Mouse (Mus musculus): ENCODE data around the gene Pmvk. TPM values are rescaled to one million over a fixed set of nuclear protein-coding genes. Genes with fewer than 3 reads are reported as not detected.

Gene Pmvk
- polyA plus RNA-seq (2015; fragmentation: Nextera tagmentation; extraction: Ambion mirVana), result 27.7 and 28.4 TPM in 2 replicates

DNA sequence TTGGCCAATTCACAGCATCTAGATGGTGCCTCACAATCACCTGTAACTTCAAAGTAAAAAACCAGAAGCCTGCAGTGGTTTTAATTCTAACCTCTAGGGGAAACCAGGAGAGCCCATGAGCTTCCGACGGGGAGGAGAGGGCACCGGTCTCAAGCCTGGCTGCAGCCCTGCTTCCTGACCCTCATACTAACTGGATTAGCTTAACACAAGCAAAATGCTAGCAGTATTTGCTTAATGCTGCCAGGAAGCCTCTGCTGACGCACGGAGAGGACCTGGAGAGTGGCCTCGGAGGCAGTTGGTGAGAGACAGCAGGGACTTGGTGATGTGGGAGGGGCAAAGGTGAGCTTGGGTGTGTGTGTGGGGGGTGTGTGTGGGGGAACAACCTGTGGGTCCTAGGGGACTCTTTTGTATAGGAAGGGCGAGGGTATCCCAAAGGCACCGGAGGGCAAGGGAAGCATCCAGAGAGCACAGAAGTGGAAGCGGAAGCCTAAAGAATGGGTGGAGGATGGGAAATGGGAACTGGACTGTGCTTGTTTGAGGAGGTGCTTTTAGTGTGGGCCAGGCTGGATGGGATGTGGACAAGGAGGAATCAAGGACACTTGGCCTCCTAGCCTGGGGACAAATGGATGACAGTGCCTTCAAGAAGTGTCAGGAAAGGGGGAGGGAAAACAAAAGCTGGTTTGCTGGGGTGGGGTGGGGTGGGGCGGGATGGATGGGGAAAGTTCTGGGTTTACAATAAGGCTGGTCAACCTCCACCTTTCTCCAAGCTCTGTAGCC, at the start of gene Pmvk:
Pmvk (plus strand) TSS at position 141 of the 777 bp plus-strand sequence.
- Histone ChIP-seq H3K27me3 (replicated peaks; ENCODE audit: control insufficient read depth, insufficient read depth, low read length) (no peaks in the 10 kb centered on the region), H3K36me3 (ENCODE audit: control insufficient read depth, insufficient read depth) (no peaks in the 10 kb centered on the region), H3K9me3 (ENCODE audit: control insufficient read depth) (no peaks in the 10 kb centered on the region), H3K4me2 (replicated peaks; ENCODE audit: low read depth) (0 out of 2 replicates have a peak within 1 kb of the TSS, but pooled peaks have one; percentile 17), H3K27ac (ENCODE audit: low read depth, low read length) (no peak within 1 kb of the TSS; the same call in 1 of the 2 replicates), H3K4me3 (ENCODE audit: low read depth, low read length) (no peak within 1 kb of the TSS), H3K9ac (ENCODE audit: low read depth, low read length) (no peak within 1 kb of the TSS), H3K4me1 (replicated peaks; ENCODE audit: control insufficient read depth, insufficient read depth, low read length) (no peaks in the 10 kb centered on the region)
- TF ChIP-seq CTCF (IDR thresholded peaks at IDR 0.05; ENCODE audit: low read depth), result no peak
- no peak for ATAC-seq
- 53% methylated on average over 10 of the region's 10 CpGs for WGBS

DNA sequence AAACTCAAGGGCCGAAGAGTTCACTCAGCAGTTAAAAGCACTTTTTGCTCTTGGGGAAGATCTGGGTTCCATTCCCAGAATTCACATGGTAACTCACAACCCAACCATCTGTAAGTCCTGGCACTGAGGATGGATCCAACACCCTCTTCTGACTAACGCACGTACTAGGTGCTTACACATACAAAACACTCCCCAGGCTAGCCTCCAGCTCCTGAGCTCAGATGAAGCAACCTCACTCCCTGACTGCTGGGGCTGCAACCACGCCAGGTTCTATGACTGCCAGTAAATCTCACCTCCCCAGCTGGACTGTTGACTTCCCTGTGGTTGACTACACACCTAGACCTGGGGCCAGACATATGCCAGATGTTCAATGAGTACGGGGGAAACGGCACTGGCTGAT, 47.5 kb upstream of the Pmvk start:
- no peak for TF ChIP-seq CTCF (IDR thresholded peaks at IDR 0.05; ENCODE audit: low read depth)
- H3K4me2 ChIP-seq (replicated peaks; ENCODE audit: low read depth), result no peak overlapping the region
- no peak overlapping the region for H3K4me3 ChIP-seq (ENCODE audit: low read depth, low read length)
- H3K27me3 ChIP-seq (replicated peaks; ENCODE audit: control insufficient read depth, insufficient read depth, low read length), result no peaks in the 10 kb centered on the region
- no peak overlapping the region for H3K9ac ChIP-seq (ENCODE audit: low read depth, low read length)
- H3K36me3 ChIP-seq (ENCODE audit: control insufficient read depth, insufficient read depth), result peaks cover 48% of the 10 kb centered on the region
- 82% methylated on average over 6 of the region's 6 CpGs for WGBS
- no peaks in the 10 kb centered on the region for H3K9me3 ChIP-seq (ENCODE audit: control insufficient read depth)
- ATAC-seq, result no peak
- no peak overlapping the region for H3K27ac ChIP-seq (ENCODE audit: low read depth, low read length)
- H3K4me1 ChIP-seq (replicated peaks; ENCODE audit: control insufficient read depth, insufficient read depth, low read length), result no peaks in the 10 kb centered on the region; the same call in 1 of the 2 replicates

DNA sequence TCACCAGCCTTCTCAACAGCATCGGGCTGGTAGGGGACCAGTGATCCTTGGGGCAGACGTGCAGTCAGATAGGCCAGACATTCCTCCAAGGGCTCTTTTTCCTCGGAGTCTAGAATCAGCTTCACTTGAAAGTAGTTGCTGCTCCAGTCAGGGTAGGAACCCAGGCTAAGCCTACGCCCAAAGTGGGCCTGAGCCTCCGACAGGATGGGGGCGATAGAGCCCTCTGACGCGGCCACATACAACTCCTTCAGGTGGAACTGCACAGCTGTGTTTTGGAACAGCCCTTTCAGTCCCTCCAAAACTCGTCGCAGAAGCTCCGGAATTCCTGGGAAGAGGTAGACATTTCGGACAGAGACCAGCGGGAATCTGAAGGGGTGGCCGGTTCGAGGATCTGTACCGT, 45.9 kb upstream of the Pmvk start:
- H3K27me3 ChIP-seq (replicated peaks; ENCODE audit: control insufficient read depth, insufficient read depth, low read length), result no peaks in the 10 kb centered on the region
- H3K4me3 ChIP-seq (ENCODE audit: low read depth, low read length), result no peak overlapping the region
- no peak for TF ChIP-seq CTCF (IDR thresholded peaks at IDR 0.05; ENCODE audit: low read depth)
- H3K36me3 ChIP-seq (ENCODE audit: control insufficient read depth, insufficient read depth), result peaks cover 35% of the 10 kb centered on the region
- ATAC-seq, result no peak
- no peaks in the 10 kb centered on the region; the same call in 1 of the 2 replicates for H3K4me1 ChIP-seq (replicated peaks; ENCODE audit: control insufficient read depth, insufficient read depth, low read length)
- H3K9me3 ChIP-seq (ENCODE audit: control insufficient read depth), result no peaks in the 10 kb centered on the region
- no peak overlapping the region for H3K27ac ChIP-seq (ENCODE audit: low read depth, low read length)
- H3K9ac ChIP-seq (ENCODE audit: low read depth, low read length), result no peak overlapping the region
- H3K4me2 ChIP-seq (replicated peaks; ENCODE audit: low read depth), result no peak overlapping the region
- 70% methylated on average over 16 of the region's 16 CpGs for WGBS

DNA sequence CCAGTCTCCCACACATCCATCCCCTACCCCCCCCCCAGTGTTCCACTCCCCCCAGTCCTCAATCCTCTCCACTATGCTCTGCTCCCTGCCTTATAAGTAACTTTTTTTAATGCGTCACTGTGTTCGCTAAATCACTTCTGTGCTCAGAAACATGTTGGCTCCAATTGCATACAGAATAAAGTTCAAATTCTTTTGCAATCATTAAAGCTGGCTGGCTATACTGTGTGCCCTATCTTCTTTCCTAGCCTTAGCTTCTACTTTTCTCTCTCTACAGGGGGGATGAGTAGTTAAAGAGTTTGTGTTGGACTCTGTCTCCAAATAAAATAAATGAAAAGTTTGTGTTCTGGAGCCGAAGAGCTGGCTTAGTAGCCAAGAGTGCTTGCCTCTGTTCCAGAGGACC, 44.6 kb upstream of the Pmvk start:
- no peak for ATAC-seq
- no peak for TF ChIP-seq CTCF (IDR thresholded peaks at IDR 0.05; ENCODE audit: low read depth)
- no peak overlapping the region for H3K9ac ChIP-seq (ENCODE audit: low read depth, low read length)
- peaks cover 32% of the 10 kb centered on the region for H3K36me3 ChIP-seq (ENCODE audit: control insufficient read depth, insufficient read depth)
- H3K4me3 ChIP-seq (ENCODE audit: low read depth, low read length), result no peak overlapping the region
- no peaks in the 10 kb centered on the region; the same call in 1 of the 2 replicates for H3K4me1 ChIP-seq (replicated peaks; ENCODE audit: control insufficient read depth, insufficient read depth, low read length)
- H3K9me3 ChIP-seq (ENCODE audit: control insufficient read depth), result no peaks in the 10 kb centered on the region
- 83% methylated on average over 3 of the region's 3 CpGs for WGBS
- H3K4me2 ChIP-seq (replicated peaks; ENCODE audit: low read depth), result no peak overlapping the region
- no peak overlapping the region for H3K27ac ChIP-seq (ENCODE audit: low read depth, low read length)
- no peaks in the 10 kb centered on the region for H3K27me3 ChIP-seq (replicated peaks; ENCODE audit: control insufficient read depth, insufficient read depth, low read length)

DNA sequence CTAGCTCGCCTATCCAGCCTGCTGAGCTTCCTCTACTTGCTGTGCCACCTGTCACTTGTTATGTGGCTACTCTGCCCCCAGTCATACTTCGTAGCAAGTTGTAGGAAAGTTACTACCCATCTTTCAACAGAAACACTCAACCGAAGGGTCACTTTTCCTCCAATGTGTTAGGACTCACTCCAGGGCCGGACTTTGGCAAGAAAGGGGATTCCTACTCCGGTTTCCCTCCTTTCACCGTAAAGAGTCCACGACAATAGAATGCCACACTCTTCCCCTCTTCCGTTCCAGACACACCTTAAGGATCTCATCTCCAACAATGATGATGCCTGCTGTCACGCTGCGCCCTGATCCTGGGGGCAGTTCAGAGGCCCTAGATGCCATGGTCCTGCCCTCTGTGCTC, 43.5 kb upstream of the Pmvk start:
- peak overlapping the region; percentile 77 for H3K4me2 ChIP-seq (replicated peaks; ENCODE audit: low read depth)
- no peaks in the 10 kb centered on the region for H3K27me3 ChIP-seq (replicated peaks; ENCODE audit: control insufficient read depth, insufficient read depth, low read length)
- H3K4me3 ChIP-seq (ENCODE audit: low read depth, low read length), result peak overlapping the region; percentile 64
- peak overlapping the region; percentile 62 for H3K9ac ChIP-seq (ENCODE audit: low read depth, low read length)
- no peak for ATAC-seq
- WGBS, result 64% methylated on average over 10 of the region's 10 CpGs
- H3K9me3 ChIP-seq (ENCODE audit: control insufficient read depth), result no peaks in the 10 kb centered on the region
- no peaks in the 10 kb centered on the region; the same call in 1 of the 2 replicates for H3K4me1 ChIP-seq (replicated peaks; ENCODE audit: control insufficient read depth, insufficient read depth, low read length)
- H3K36me3 ChIP-seq (ENCODE audit: control insufficient read depth, insufficient read depth), result peaks cover 34% of the 10 kb centered on the region
- H3K27ac ChIP-seq (ENCODE audit: low read depth, low read length), result peak overlapping the region; percentile 42
- TF ChIP-seq CTCF (IDR thresholded peaks at IDR 0.05; ENCODE audit: low read depth), result no peak

DNA sequence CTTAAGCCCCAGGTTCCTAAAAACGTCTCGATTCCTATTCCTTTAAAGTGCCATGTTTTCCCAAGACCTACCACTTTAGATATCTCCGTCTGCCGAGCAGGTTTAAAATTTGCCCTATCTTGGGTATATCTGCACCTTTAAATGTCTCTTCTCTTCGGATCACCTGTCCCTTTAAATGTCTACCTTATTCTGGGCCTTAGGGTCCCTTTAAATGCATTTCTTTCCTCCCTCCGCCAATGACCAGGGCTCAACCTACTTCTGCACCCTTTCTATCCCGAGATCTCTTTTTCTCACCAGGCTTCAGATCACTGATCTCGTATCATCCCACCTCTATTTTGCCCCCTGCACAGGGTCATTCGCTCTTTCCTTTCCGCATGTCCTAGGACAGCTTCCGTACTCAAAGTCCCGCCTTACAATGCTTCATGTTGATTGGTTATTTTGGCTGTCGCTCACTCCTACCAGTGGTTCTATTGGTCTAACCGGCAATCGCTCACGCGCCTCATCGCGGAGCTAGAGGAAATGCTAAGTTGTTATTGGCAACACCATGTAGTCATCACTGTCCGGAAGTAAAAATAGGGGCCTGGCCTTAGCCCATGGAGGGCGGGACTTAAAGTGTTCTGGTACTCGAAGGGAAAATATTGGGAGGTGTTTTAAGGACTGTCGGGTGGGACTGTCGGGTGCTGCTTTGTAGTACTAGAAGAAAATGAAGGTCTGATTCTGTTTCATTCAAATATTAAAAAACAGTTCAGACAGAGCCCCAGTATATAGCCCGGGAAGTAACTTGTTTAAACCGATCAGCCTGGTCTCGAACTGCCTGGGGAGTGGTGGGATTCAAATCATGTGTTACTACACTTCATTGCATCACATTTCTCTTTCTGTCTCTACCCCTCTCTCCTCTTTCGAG, 42.6 kb upstream of the Pmvk start, which contains the start of gene Flad1:
Flad1 (minus strand) TSS at position 381 of the 904 bp plus-strand sequence.
- WGBS, result 5% methylated on average over 28 of the region's 28 CpGs
- TF ChIP-seq CTCF (IDR thresholded peaks at IDR 0.05; ENCODE audit: low read depth), result no peak
- Histone ChIP-seq H3K9ac (ENCODE audit: low read depth, low read length) (peak within 1 kb of the TSS; percentile 62), H3K27ac (ENCODE audit: low read depth, low read length) (peak within 1 kb of the TSS; percentile 42), H3K4me3 (ENCODE audit: low read depth, low read length) (peak within 1 kb of the TSS; percentile 64), H3K36me3 (ENCODE audit: control insufficient read depth, insufficient read depth) (peaks cover 34% of the 10 kb centered on the region), H3K27me3 (replicated peaks; ENCODE audit: control insufficient read depth, insufficient read depth, low read length) (no peaks in the 10 kb centered on the region), H3K9me3 (ENCODE audit: control insufficient read depth) (no peaks in the 10 kb centered on the region), H3K4me2 (replicated peaks; ENCODE audit: low read depth) (peak within 1 kb of the TSS; percentile 77), H3K4me1 (replicated peaks; ENCODE audit: control insufficient read depth, insufficient read depth, low read length) (no peaks in the 10 kb centered on the region; the same call in 1 of the 2 replicates)
- peak; percentile 97 for ATAC-seq

Data from intestine, postnatal 0 days (tissue).